Mouse (Mus musculus): Measurements from ENCODE around the gene Sarm1. TPM values are rescaled to one million over a fixed set of nuclear protein-coding genes. Genes with fewer than 3 reads are reported as not detected.

Gene Sarm1
- polyA plus RNA-seq, 1 experiment from 2014 or later: 16.9 TPM

- H3K27ac ChIP-seq (replicated peaks): no peak overlapping the region
- no peaks in the 10 kb centered on the region for H3K27me3 ChIP-seq (ENCODE audit: low read depth, poor library complexity, severe bottlenecking)
- WGBS: 84% methylated on average over 3 of the region's 3 CpGs
- no peak for DNase-seq (ENCODE audit: low spot score)
- no peaks in the 10 kb centered on the region for H3K4me1 ChIP-seq
- H3K4me3 ChIP-seq: no peak overlapping the region
- H3K36me3 ChIP-seq: no peaks in the 10 kb centered on the region
- H3K9me3 ChIP-seq (replicated peaks): no peaks in the 10 kb centered on the region
Measured at GRCm38 (mm10) chr11:78447168-78447567, 50.4 kb downstream of the Sarm1 start.

DNA sequence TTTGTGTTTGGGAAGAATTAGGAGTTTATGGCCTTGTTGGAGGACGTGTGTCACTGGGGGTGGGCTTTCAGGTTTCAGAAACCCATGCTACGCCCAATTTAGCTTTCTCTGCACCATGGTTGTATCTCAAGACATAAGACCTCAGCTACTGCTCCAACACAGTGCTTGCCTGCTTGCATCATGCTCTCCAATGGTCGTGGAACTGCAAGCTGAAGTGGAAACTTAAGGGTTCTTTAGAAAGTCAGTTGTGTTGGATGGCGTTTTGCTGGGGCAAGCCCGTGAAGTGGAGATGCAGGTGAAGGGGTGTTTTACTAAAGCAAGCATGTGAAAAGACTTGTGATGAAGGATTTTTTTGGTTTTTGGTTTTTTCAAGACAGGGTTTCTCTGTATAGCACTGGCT, 54.4 kb downstream of the Sarm1 start:
- Histone ChIP-seq H3K27me3 (ENCODE audit: low read depth, poor library complexity, severe bottlenecking) (no peaks in the 10 kb centered on the region), H3K27ac (replicated peaks) (no peak overlapping the region), H3K36me3 (no peaks in the 10 kb centered on the region), H3K4me1 (no peaks in the 10 kb centered on the region), H3K4me3 (no peak overlapping the region), H3K9me3 (replicated peaks) (no peaks in the 10 kb centered on the region)
- DNase-seq (ENCODE audit: low spot score): no peak
- WGBS: 80% methylated on average over 5 of the region's 5 CpGs

DNA sequence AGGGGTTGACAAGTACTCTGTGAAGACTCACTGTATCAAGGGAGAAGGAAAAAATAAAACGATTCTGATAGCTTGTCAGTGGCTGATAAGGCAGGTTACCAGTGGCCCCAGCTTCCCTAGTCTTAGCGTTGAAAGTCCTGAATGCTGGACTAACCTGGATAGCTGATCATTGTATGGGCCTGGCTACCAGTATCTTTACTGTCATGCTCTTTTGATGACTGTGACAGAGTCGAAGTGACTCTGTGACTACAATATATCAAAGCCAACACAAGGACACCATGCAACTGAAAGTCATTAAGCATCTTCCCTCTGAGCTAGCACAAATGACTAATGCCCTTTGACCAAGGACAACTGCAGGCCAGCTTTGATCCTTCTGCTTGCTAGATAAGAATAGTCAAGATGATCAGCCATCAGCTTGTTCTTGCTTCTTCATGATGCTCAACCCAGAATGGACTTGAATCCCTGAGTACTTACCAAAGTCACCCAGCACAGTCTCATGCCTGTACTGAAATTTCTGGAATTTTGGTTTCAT, 59.1 kb downstream of the Sarm1 start:
- Histone ChIP-seq H3K36me3 (no peaks in the 10 kb centered on the region), H3K27me3 (ENCODE audit: low read depth, poor library complexity, severe bottlenecking) (no peaks in the 10 kb centered on the region), H3K27ac (replicated peaks) (no peak overlapping the region), H3K4me3 (no peak overlapping the region), H3K9me3 (replicated peaks) (no peaks in the 10 kb centered on the region), H3K4me1 (peaks cover 10% of the 10 kb centered on the region)
- WGBS: 88% methylated on average over 3 of the region's 3 CpGs
- no peak for DNase-seq (ENCODE audit: low spot score)

DNA sequence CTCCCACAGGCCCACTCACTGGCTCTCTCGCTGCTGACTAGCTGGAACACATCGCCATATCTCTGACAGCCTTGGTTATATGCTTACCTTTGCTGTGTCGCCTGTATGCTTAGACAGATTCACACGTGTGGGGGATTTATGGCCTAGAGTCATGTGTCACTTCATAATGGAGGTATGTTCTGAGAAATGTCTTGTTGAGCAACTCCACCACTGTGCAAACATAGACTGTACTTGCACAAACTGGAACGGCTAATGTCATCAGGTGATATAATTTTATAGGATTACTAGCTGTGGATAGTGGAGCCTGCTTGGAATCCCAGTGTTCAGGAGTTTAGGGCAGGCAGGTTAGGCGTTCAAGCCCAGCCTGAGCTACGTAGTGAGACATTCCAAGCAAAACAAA, 60.4 kb downstream of the Sarm1 start:
- H3K4me3 ChIP-seq: no peak overlapping the region
- 93% methylated on average over 7 of the region's 7 CpGs for WGBS
- peaks cover 10% of the 10 kb centered on the region for H3K4me1 ChIP-seq
- no peaks in the 10 kb centered on the region for H3K27me3 ChIP-seq (ENCODE audit: low read depth, poor library complexity, severe bottlenecking)
- no peaks in the 10 kb centered on the region for H3K36me3 ChIP-seq
- no peak overlapping the region for H3K27ac ChIP-seq (replicated peaks)
- no peaks in the 10 kb centered on the region for H3K9me3 ChIP-seq (replicated peaks)
- DNase-seq (ENCODE audit: low spot score): no peak

DNA sequence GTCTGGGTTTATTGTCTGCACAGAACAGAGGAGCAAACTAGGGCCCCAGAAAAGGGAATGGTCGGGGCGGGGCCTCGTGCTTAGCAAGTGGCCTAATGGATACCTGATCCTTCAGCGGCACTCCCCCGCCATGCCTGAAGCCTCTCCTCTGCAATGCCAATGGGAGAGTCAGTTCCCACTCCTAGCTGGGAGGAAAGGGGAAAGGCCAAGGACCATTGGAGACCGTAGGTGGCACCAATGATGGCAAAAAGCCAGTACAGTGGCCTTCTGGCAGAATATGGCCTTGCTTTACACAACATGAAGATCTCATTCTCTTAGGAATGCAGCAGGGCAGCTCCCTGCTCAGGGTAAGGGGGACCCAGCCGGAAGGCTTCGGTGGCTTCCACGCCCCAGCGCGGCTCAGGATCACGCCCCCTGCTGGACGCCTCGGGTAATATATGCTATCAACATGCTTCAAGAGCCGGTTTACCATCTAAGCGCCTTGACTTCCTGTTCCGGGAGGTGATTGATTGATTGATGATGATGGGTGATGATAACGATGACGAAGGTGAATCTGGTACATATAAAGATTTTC, 61.7 kb downstream of the Sarm1 start:
- Histone ChIP-seq H3K36me3 (no peaks in the 10 kb centered on the region), H3K9me3 (replicated peaks) (no peaks in the 10 kb centered on the region), H3K4me3 (peak overlapping the region; percentile 31), H3K27me3 (ENCODE audit: low read depth, poor library complexity, severe bottlenecking) (no peaks in the 10 kb centered on the region), H3K4me1 (peaks cover 10% of the 10 kb centered on the region), H3K27ac (replicated peaks) (peak overlapping the region; percentile 70)
- WGBS: 8% methylated on average over 19 of the region's 19 CpGs
- peak; percentile 77 for DNase-seq (ENCODE audit: low spot score)

- Histone ChIP-seq H3K36me3 (no peaks in the 10 kb centered on the region), H3K4me1 (peaks cover 10% of the 10 kb centered on the region), H3K27ac (replicated peaks) (no peak overlapping the region), H3K9me3 (replicated peaks) (no peaks in the 10 kb centered on the region), H3K4me3 (no peak overlapping the region), H3K27me3 (ENCODE audit: low read depth, poor library complexity, severe bottlenecking) (no peaks in the 10 kb centered on the region)
- 77% methylated on average over 4 of the region's 4 CpGs for WGBS
- no peak for DNase-seq (ENCODE audit: low spot score)
Measured at GRCm38 (mm10) chr11:78434052-78434451, 63.5 kb downstream of the Sarm1 start.

- H3K9me3 ChIP-seq (replicated peaks): no peaks in the 10 kb centered on the region
- peaks cover 9% of the 10 kb centered on the region for H3K4me1 ChIP-seq
- DNase-seq (ENCODE audit: low spot score): no peak
- no peaks in the 10 kb centered on the region for H3K27me3 ChIP-seq (ENCODE audit: low read depth, poor library complexity, severe bottlenecking)
- WGBS: 93% methylated on average over 10 of the region's 10 CpGs
- H3K36me3 ChIP-seq: no peaks in the 10 kb centered on the region
- H3K4me3 ChIP-seq: no peak overlapping the region
- no peak overlapping the region for H3K27ac ChIP-seq (replicated peaks)
Measured at GRCm38 (mm10) chr11:78431176-78431575, 66.4 kb downstream of the Sarm1 start.

- H3K4me1 ChIP-seq: peaks cover under 1% of the 10 kb centered on the region
- no peak overlapping the region for H3K4me3 ChIP-seq
- no peak overlapping the region for H3K27ac ChIP-seq (replicated peaks)
- H3K9me3 ChIP-seq (replicated peaks): no peaks in the 10 kb centered on the region
- H3K36me3 ChIP-seq: no peaks in the 10 kb centered on the region
- DNase-seq (ENCODE audit: low spot score): no peak
- 62% methylated on average over 11 of the region's 11 CpGs for WGBS
- H3K27me3 ChIP-seq (ENCODE audit: low read depth, poor library complexity, severe bottlenecking): no peaks in the 10 kb centered on the region
Measured at GRCm38 (mm10) chr11:78430195-78430878, 67.2 kb downstream of the Sarm1 start.

- no peak overlapping the region for H3K27ac ChIP-seq (replicated peaks)
- no peak overlapping the region for H3K4me3 ChIP-seq
- WGBS: 75% methylated on average over 5 of the region's 5 CpGs
- H3K36me3 ChIP-seq: no peaks in the 10 kb centered on the region
- H3K4me1 ChIP-seq: no peaks in the 10 kb centered on the region; the same call in 1 of the 2 replicates
- DNase-seq (ENCODE audit: low spot score): no peak
- no peaks in the 10 kb centered on the region for H3K9me3 ChIP-seq (replicated peaks)
- H3K27me3 ChIP-seq (ENCODE audit: low read depth, poor library complexity, severe bottlenecking): no peaks in the 10 kb centered on the region
Measured at GRCm38 (mm10) chr11:78428309-78428708, 69.2 kb downstream of the Sarm1 start.

DNA sequence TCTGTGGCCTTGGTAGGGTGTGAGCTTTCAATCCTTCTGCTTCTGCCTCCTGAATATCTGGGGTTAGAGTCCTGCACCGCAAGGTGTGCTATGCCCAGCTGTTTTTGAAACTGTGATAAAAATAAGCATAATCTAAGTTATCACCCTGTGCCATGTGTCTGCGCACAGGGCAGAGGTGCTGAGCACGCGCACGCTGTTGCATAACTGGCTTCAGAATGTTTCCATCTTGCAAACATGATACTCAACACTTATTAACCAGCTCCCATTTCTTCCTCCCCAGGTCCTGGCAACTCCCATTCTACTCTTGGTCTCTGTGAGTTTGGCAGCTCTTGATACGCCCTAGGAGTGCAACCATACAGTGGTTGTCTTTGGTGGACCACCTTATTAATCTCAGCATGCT, 69.9 kb downstream of the Sarm1 start:
- Histone ChIP-seq H3K9me3 (replicated peaks) (no peaks in the 10 kb centered on the region), H3K27ac (replicated peaks) (no peak overlapping the region), H3K27me3 (ENCODE audit: low read depth, poor library complexity, severe bottlenecking) (no peaks in the 10 kb centered on the region), H3K36me3 (no peaks in the 10 kb centered on the region), H3K4me1 (no peaks in the 10 kb centered on the region; the same call in 1 of the 2 replicates), H3K4me3 (no peak overlapping the region)
- 95% methylated on average over 6 of the region's 6 CpGs for WGBS
- DNase-seq (ENCODE audit: low spot score): no peak

DNA sequence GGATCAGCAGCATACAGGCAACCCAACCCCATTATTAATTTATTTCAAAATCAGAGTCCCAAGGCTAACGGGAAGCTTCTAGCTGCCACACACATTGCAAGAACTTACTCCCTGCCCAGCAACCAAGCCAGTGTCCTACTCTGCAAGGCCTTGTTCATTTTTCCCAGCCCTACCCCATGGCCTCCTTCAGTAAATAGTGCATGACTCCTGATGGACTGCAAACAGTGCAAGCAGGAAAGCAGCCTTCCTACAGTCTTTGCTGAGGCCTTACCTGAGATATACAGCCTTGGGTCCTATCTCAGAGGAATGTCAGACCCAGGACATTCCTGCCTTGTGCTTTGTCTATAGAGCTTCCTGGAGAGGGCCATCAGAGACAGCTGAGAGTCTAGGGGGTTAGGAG, 72.0 kb downstream of the Sarm1 start:
- WGBS: 96% methylated on average over 1 of the region's 1 CpGs
- H3K27ac ChIP-seq (replicated peaks): no peak overlapping the region
- no peak overlapping the region for H3K4me3 ChIP-seq
- no peaks in the 10 kb centered on the region for H3K9me3 ChIP-seq (replicated peaks)
- DNase-seq (ENCODE audit: low spot score): no peak
- H3K36me3 ChIP-seq: no peaks in the 10 kb centered on the region
- H3K4me1 ChIP-seq: peaks cover 6% of the 10 kb centered on the region; the same call in 1 of the 2 replicates
- H3K27me3 ChIP-seq (ENCODE audit: low read depth, poor library complexity, severe bottlenecking): peaks cover 8% of the 10 kb centered on the region; the same call in 1 of the 2 replicates

DNA sequence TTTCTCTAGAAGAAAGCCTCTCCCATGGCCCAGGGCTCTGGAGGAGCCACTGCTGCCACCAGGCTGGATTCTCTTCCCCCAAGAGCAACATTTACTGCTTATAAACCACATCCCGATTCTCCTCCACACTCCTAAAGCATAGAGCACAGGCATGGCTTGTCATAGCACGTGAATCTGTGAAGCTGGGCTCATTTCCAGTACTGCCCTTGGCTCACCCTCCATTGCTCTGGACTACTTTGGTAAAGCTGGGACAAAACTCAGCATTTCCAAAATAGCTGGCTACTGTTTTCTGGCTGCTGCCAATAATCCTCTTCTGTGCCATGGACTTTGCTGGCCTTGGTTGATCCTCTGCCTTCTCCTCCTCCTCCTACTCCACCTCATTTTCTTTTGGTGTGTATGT, 73.2 kb downstream of the Sarm1 start:
- WGBS: 76% methylated on average over 2 of the region's 2 CpGs
- H3K4me3 ChIP-seq: no peak overlapping the region
- peaks cover 8% of the 10 kb centered on the region for H3K27me3 ChIP-seq (ENCODE audit: low read depth, poor library complexity, severe bottlenecking)
- H3K27ac ChIP-seq (replicated peaks): no peak overlapping the region
- DNase-seq (ENCODE audit: low spot score): no peak
- H3K9me3 ChIP-seq (replicated peaks): no peaks in the 10 kb centered on the region
- no peaks in the 10 kb centered on the region for H3K36me3 ChIP-seq
- H3K4me1 ChIP-seq: peaks cover 6% of the 10 kb centered on the region; the same call in 1 of the 2 replicates
